Mouse (Mus musculus) liver, postnatal 0 days (tissue): ENCODE data around the gene Sorcs2.

Source experiments
- CTCF ChIP-seq: sonication (generic); IDR thresholded peaks from 2 replicates; pipeline ENCODE4 v1.5.1; 2016; ENCODE audit warnings: antibody characterized with exemption, low read depth
- EP300 ChIP-seq: IDR thresholded peaks from 2 replicates; pipeline ENCODE4 v1.6.1; 2016; ENCODE audit warnings: antibody characterized with exemption, low read depth, mild to moderate bottlenecking

- no peak for TF ChIP-seq CTCF
- no peak for TF ChIP-seq EP300
These were observed 33.8 kb upstream of the Sorcs2 start for GRCm38 (mm10) chr5:36431711-36432110.
